Mouse (Mus musculus) heart, adult 2 months (tissue): ENCODE data around the gene Rdh16f2.

ENCODE experiments used
- CTCF ChIP-seq: fragments of 200-600 bp; IDR thresholded peaks from 2 replicates; pipeline ENCODE4 v1.8.1; 2022; ENCODE audit warnings: antibody characterized with exemption, mild to moderate bottlenecking, moderate library complexity
- EP300 ChIP-seq: fragments of 200-500 bp; IDR thresholded peaks from 2 replicates; pipeline ENCODE4 v1.6.1; 2011; ENCODE audit warnings: low read depth, low read length, control low read depth; ENCODE audit not compliant: insufficient read depth
- POLR2A ChIP-seq: fragments of 200-500 bp; IDR thresholded peaks from 2 replicates; pipeline ENCODE4 v1.6.1; 2011; ENCODE audit warnings: mild to moderate bottlenecking, low read depth, low read length, control low read depth; ENCODE audit not compliant: insufficient read depth

GRCm38 (mm10) chr10:127878262-127879057, 12.2 kb downstream of the Rdh16f2 start:
- TF ChIP-seq CTCF (no peak), POLR2A (no peak), EP300 (no peak)
